Mouse (Mus musculus): ENCODE measurements around the gene Dnase1l1. TPM values are rescaled to one million over a fixed set of nuclear protein-coding genes. Genes with fewer than 3 reads are reported as not detected.

Gene Dnase1l1
- polyA plus RNA-seq, 1 experiment from 2014 or later: 1.5 TPM

DNA sequence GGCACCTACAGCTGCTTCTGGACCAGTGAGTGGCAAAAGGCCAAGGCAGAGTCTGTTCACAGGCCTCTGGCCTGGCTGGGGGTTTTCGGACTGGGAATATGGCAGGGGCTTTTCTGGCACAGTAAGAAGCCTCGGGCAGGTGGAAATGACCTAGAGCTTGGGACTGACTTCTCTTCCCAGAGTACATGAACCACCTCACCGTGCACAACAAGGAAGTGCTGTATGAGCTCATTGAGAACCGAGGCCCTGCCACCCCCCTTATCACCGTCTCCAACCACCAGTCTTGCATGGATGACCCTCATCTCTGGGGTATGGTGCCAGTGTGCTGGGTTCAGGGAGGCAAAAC, 928 bp upstream of the Dnase1l1 start:
- Histone ChIP-seq H3K9me3 (replicated peaks) (no peaks in the 10 kb centered on the region), H3K9ac (peak overlapping the region; percentile 82), H3K27me3 (no peaks in the 10 kb centered on the region), H3K4me1 (peaks cover 17% of the 10 kb centered on the region), H3K4me2 (peak overlapping the region; percentile 72), H3K27ac (peak overlapping the region; percentile 78), H3K4me3 (peak overlapping the region; percentile 57), H3K36me3 (ENCODE audit: poor library complexity, severe bottlenecking) (peaks cover 2% of the 10 kb centered on the region; the same call in 1 of the 2 replicates)
- peak; percentile 20 for ATAC-seq
- WGBS: 33% methylated on average over 5 of the region's 5 CpGs

DNA sequence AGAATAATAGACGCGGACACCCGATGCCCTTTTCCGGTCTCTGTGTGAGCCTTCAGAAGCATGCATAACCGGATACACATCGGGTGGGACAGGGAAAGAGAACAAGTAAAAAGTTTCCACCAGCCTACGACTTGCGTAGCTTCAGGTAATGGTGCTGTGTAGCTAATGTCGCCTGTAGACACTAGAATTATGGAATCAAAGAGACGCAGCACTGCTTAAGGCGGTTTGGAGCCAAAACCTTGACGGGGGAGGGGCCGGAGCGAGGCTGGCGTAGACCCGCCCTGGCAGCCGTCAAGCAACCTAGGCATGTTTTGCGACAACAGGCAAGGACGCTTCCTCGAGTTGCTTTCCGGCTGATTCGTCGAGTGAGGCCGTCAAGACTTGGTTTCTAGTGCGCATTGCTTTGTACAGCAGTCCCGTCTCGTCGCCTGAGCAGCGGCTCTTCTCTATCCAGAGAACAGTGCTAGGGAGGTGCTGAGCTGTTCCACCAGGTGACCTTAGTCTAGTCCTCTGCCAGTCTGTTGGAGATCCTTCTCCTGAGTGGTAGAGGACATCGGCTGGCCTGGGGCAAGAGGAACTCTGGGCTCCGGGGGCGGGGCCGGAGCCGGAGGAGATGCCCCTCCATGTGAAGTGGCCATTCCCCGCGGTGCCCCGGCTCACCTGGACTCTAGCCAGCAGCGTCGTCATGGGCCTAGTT, 406 bp upstream of the Dnase1l1 start:
- no peaks in the 10 kb centered on the region for H3K9me3 ChIP-seq (replicated peaks)
- peak; percentile 89 for ATAC-seq
- peak overlapping the region; percentile 78 for H3K27ac ChIP-seq
- peak overlapping the region; percentile 82 for H3K9ac ChIP-seq
- no peaks in the 10 kb centered on the region for H3K27me3 ChIP-seq
- WGBS: 19% methylated on average over 39 of the region's 39 CpGs
- H3K4me1 ChIP-seq: peaks cover 17% of the 10 kb centered on the region
- peak overlapping the region; percentile 57 for H3K4me3 ChIP-seq
- peak overlapping the region; percentile 72 for H3K4me2 ChIP-seq
- H3K36me3 ChIP-seq (ENCODE audit: poor library complexity, severe bottlenecking): no peaks in the 10 kb centered on the region

DNA sequence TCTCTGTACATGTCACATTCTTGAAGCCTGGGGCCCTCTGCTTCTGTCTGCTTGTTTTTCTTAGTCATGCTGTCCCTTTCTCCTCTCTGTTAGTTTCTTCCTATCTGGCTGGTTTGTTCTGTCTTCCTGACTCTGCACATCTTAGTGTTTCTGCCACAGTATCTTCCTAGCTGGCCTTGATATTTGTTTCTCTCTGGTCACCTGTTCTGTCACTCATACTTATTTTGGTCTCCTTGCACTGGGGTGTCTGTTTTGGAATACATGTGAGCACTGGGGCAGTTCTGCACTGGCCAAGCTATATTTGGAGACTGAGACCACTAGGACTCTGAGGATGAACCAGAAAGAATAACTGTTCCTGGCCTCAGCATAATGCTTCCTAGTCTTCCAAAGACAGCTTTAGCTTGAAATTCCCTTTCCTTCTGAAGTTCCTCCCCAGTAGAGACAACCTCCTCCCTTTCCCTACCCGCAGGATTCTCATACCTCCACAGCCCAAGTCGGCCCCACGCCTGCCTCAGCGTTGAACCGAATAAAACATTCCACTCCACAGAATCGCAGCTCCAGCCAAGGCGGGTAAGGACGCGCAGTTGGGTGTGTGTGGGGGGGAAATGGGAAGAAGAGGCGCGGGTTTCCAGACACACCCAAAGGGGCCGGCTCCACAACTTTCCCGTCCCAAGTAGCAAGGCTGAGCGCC, 951 bp downstream of the Dnase1l1 start:
- no peak for ATAC-seq
- Histone ChIP-seq H3K36me3 (ENCODE audit: poor library complexity, severe bottlenecking) (no peaks in the 10 kb centered on the region), H3K4me2 (peak overlapping the region; percentile 72), H3K27me3 (no peaks in the 10 kb centered on the region), H3K4me1 (peaks cover 17% of the 10 kb centered on the region), H3K9me3 (replicated peaks) (no peaks in the 10 kb centered on the region), H3K9ac (peak overlapping the region; percentile 82), H3K4me3 (peak overlapping the region; percentile 57), H3K27ac (no peak overlapping the region)
- WGBS: 17% methylated on average over 14 of the region's 14 CpGs

DNA sequence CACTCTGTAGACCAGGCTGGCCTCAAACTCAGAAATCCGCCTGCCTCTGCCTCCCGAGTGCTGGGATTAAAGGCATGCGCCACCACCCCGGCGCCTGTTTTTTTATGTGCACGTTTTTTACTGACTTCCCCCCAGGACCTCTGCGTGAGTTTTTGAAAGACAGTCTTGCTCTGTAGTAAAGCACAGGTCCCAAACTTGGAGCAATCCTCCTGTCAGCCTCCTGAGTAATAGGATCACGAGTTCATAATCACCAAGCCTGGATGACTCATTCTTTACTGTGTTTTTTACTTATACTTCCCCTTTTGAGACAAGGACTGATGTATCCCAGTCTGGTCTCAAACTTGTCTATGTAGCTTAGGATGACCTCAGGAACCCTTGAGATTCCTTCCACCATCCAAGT, 4.2 kb downstream of the Dnase1l1 start:
- Histone ChIP-seq H3K4me3 (no peak overlapping the region), H3K9ac (no peak overlapping the region), H3K36me3 (ENCODE audit: poor library complexity, severe bottlenecking) (peaks cover 6% of the 10 kb centered on the region; the same call in 1 of the 2 replicates), H3K27ac (no peak overlapping the region), H3K9me3 (replicated peaks) (no peaks in the 10 kb centered on the region), H3K4me2 (no peak overlapping the region), H3K27me3 (no peaks in the 10 kb centered on the region), H3K4me1 (0 out of 2 replicates have a peak, but pooled peaks cover 7% of the 10 kb centered on the region)
- 75% methylated on average over 8 of the region's 8 CpGs for WGBS
- no peak for ATAC-seq

DNA sequence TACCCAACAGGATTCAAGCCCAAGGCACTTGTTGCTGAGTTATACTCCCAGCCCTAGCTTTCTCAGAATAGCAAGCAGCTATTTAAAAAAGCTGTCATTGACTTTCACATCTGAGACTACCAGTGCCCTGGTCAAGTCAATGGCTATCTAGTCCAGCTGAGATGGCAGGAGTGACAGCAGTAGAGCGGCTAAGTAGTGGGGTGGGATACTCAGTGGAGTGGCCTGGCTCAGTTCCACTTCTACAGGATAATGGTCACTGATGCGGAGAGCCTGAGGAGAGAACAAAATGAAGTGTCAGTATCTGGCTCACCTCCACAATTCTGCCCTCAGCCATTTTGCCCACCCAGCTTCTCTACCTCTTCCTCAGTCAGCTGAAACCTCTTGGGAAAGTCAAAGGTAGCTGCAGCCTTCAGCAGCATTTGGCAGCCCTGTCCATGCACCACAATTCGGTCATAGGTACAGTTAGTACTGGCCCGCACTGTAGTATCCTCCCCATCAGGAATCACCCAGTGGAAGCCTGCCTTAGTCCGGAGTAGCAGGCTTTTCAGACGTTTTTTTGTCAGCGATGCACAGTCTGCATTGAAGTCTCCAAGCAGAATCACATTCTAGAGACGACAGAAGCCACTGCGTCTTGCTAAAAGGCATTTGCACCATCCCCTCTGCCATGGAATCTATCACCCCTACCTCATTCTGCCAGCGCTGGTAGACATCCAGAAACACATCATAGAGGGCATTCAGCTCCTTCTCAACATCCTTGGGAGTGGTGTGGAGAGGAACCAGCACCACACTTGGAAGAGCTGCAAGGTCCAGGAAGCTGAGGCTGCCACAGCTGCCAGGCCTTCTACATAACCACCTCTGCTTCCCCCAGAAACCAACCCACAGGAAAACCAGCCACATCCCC, 8.5 kb downstream of the Dnase1l1 start:
- no peak overlapping the region for H3K9ac ChIP-seq
- H3K9me3 ChIP-seq (replicated peaks): no peaks in the 10 kb centered on the region
- H3K4me3 ChIP-seq: no peak overlapping the region
- H3K36me3 ChIP-seq (ENCODE audit: poor library complexity, severe bottlenecking): peaks cover 12% of the 10 kb centered on the region; the same call in 1 of the 2 replicates
- no peak overlapping the region for H3K27ac ChIP-seq
- peaks cover 11% of the 10 kb centered on the region; the same call in 1 of the 2 replicates for H3K4me1 ChIP-seq
- ATAC-seq: no peak
- no peaks in the 10 kb centered on the region for H3K27me3 ChIP-seq
- WGBS: 29% methylated on average over 10 of the region's 10 CpGs
- H3K4me2 ChIP-seq: no peak overlapping the region

DNA sequence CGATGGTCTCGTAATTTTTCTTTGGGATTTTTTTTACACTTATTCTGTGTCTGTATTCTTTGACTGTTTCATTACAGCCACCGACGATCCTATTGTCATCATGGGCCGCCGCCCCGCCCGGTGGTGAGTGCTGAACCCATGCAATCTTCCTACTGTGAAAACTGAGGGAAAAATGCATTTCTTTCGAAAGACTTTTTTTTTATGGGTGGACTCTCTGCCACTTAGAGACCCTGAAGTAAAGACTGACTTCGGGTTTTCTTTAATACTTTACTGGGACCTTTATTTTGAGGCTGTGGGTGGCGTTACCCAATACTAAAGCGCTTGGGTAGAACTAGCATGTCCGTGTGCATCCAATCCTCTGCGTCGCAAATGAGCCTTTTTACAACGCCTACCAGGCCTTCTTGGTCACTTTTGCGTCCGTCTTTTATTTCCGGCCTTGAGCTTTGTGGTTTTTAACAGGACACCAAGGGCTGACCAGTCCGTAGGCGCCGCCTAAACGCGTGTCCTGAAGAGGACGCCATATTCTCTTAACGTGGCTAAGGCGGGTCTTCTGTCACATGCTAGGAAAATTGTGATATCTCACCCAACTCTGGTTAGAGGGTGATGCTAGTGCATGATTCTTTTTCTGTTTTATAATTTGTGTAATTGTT, 11.1 kb downstream of the Dnase1l1 start:
- no peaks in the 10 kb centered on the region for H3K9me3 ChIP-seq (replicated peaks)
- 16% methylated on average over 27 of the region's 27 CpGs for WGBS
- no peak overlapping the region; the same call in 1 of the 2 replicates for H3K27ac ChIP-seq
- H3K4me2 ChIP-seq: peak overlapping the region; percentile 66
- H3K4me1 ChIP-seq: peaks cover 11% of the 10 kb centered on the region; the same call in 1 of the 2 replicates
- peak overlapping the region; percentile 59 for H3K4me3 ChIP-seq
- no peak for ATAC-seq
- H3K36me3 ChIP-seq (ENCODE audit: poor library complexity, severe bottlenecking): peaks cover 12% of the 10 kb centered on the region; the same call in 1 of the 2 replicates
- no peaks in the 10 kb centered on the region for H3K27me3 ChIP-seq
- H3K9ac ChIP-seq: peak overlapping the region; percentile 81

DNA sequence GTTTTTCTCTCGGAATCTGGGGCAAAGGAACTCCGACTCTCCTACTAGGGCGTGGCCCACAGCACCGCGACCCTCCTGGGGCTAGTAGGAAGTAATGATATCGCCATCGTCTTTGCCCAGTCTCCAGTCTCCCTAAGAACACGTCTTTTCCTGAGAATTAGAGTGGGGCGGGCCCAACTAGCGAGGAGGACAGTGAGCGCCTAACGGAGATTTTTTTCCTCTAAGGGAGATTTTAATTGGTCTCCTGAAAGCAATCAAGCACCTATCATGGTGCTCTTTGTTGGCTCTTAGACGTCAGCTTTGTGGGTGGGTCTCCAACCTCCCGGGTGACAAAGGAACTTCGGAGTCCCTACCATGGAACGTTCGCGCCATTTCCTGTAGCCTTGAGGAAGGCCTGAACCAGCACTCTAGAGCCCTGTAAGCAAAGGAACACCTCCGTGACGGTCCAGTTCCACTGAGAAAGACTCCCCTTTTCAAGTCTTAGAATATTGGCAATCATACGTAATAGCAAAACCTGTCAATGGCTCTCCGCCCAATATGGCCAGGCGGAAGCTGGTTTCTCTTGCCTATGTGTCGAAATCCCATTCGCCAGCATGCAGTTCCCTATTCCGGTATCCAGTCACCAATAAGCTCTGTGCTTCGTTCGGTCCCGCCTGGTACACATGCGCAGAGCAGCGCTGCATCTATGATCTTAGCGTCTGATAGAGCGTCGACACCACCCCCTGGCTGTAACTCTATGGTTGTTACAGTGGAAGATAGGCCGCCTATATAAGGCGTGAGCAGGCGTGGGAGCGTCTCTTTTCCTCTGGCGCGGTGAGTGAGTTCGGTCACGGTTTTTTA, 11.9 kb downstream of the Dnase1l1 start, which contains the start of gene Rpl10:
TSS of gene Rpl10 (plus strand) at position 751 of the 840 bp plus-strand sequence.
- 17% methylated on average over 42 of the region's 42 CpGs for WGBS
- Histone ChIP-seq H3K36me3 (ENCODE audit: poor library complexity, severe bottlenecking) (peaks cover 12% of the 10 kb centered on the region; the same call in 1 of the 2 replicates), H3K4me3 (peak within 1 kb of the TSS; percentile 59), H3K9ac (peak within 1 kb of the TSS; percentile 81), H3K9me3 (replicated peaks) (no peaks in the 10 kb centered on the region), H3K27me3 (no peaks in the 10 kb centered on the region), H3K4me2 (peak within 1 kb of the TSS; percentile 66), H3K4me1 (peaks cover 11% of the 10 kb centered on the region; the same call in 1 of the 2 replicates), H3K27ac (peak within 1 kb of the TSS; percentile 96)
- peak; percentile 97 for ATAC-seq

DNA sequence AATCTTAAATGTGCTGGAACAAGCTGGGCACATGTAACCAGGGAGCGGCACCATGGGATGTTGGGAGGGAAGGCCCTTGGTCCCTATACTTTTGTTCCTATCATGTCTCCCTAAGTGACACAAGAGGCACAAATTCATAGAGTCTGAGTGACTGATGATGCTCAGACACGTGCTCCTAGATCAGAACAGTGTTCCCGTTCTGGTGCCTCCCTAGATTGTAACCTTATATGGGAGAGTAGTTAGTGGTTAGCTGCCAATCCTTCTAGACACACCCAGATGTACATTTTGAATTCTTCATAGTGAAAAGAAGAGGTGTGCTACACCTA, 12.4 kb downstream of the Dnase1l1 start:
- peaks cover 11% of the 10 kb centered on the region; the same call in 1 of the 2 replicates for H3K4me1 ChIP-seq
- peaks cover 12% of the 10 kb centered on the region; the same call in 1 of the 2 replicates for H3K36me3 ChIP-seq (ENCODE audit: poor library complexity, severe bottlenecking)
- H3K4me3 ChIP-seq: peak overlapping the region; percentile 59
- peak; percentile 26 for ATAC-seq
- H3K27ac ChIP-seq: peak overlapping the region; percentile 96
- peak overlapping the region; percentile 58 for H3K4me2 ChIP-seq
- H3K9ac ChIP-seq: peak overlapping the region; percentile 64
- WGBS: 37% methylated on average over 3 of the region's 3 CpGs
- no peaks in the 10 kb centered on the region for H3K9me3 ChIP-seq (replicated peaks)
- no peaks in the 10 kb centered on the region for H3K27me3 ChIP-seq

DNA sequence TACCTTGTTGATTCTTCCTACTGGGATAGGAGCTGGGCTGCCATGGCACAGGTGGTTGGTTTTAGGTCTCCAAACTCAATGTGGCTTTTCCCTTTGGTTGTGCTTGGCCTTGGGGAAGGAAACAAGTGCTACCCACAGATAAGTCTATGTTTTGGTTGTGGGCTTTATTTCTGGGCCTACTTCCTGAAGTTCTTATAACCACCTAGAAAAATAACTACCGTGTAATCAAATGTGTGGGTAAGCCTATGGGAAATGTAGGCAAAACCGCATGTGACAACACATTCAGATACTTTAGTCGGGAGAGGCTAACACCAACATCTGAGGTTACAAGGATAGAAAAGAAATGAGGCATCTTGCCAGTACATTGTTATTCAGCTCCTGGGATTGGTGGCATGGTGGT, 24.4 kb downstream of the Dnase1l1 start:
- no peak overlapping the region for H3K4me3 ChIP-seq
- no peaks in the 10 kb centered on the region for H3K9me3 ChIP-seq (replicated peaks)
- H3K9ac ChIP-seq: no peak overlapping the region
- H3K36me3 ChIP-seq (ENCODE audit: poor library complexity, severe bottlenecking): peaks cover 7% of the 10 kb centered on the region; the same call in 1 of the 2 replicates
- no peak overlapping the region for H3K27ac ChIP-seq
- H3K4me1 ChIP-seq: peaks cover 7% of the 10 kb centered on the region
- no peaks in the 10 kb centered on the region for H3K27me3 ChIP-seq
- 93% methylated on average over 3 of the region's 3 CpGs for WGBS
- no peak overlapping the region for H3K4me2 ChIP-seq
- no peak for ATAC-seq

DNA sequence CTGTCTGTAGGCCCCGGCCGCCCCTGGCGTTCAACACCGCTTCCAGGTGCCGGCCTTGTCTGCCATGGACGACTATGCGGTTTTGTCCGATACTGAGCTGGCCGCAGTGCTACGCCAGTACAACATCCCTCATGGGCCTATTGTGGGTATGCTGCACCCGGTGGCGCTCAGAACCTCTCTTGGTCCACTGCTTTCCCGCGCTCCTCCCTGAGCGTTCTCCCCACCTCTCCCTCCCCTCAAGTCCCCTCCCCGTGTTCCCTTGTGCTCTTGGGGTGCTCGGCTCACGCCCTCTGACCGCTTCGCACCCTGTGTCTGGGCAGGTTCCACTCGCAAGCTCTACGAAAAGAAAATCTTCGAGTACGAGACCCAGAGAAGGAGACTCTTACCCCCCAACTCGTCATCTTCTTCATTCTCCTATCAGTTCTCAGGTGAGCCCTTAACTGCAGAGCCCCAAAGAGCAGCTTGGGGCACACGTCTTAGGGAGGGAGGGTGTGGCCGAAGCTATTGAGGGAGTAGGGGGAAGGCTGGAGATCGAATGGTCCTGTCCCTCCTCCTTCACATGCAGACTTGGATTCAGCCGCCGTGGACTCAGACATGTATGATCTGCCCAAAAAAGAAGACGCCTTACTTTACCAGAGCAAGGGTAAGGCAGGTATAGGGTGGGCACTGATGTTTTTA, 27.1 kb downstream of the Dnase1l1 start:
- Histone ChIP-seq H3K4me3 (peak overlapping the region; percentile 56), H3K9ac (peak overlapping the region; percentile 74), H3K36me3 (ENCODE audit: poor library complexity, severe bottlenecking) (peaks cover 7% of the 10 kb centered on the region; the same call in 1 of the 2 replicates), H3K27me3 (no peaks in the 10 kb centered on the region), H3K4me2 (peak overlapping the region; percentile 67), H3K27ac (peak overlapping the region; percentile 88), H3K9me3 (replicated peaks) (no peaks in the 10 kb centered on the region), H3K4me1 (peaks cover 7% of the 10 kb centered on the region)
- ATAC-seq: peak; percentile 67
- WGBS: 15% methylated on average over 24 of the region's 31 CpGs
